Mouse (Mus musculus): ENCODE measurements at regions not wholly inside any gene's neighbourhood (a gene's known extent, or its start where the extent isn't known, plus 50 kb on each side); places are given as distances from the start of the nearest gene placed in this dataset.

DNA sequence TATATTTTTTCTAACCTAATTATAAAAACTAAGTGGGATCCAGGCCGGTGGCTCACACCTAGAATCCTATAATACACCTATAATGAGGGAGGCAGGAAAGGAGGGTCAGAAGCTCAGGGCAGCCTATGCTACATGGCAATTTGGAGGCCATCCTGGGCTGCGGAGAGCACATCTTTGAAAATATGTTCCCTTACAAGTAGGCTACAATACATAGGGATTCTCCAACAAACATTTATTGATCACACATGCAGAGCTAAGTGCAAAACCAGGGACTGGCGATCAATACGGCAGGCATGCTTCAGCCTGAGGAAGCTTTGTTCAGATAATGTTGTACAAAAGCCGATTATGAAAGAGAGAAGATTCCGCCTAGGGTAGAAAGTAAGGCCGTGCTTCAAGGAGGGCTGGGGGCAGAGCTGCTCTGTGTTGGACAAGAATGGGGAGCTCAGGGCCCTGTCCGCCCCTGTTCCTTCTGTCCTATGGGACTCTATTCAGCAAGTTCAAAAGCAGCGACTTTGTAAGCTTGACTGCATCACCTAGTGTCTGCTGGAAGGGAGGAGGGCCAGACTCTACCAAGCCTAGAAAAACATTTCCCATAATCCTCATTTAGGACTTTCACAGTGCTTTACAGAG lies 53.4 kb upstream of the Sgk1 start:
- no peak for DNase-seq (ENCODE audit: low read depth, low spot score)

DNA sequence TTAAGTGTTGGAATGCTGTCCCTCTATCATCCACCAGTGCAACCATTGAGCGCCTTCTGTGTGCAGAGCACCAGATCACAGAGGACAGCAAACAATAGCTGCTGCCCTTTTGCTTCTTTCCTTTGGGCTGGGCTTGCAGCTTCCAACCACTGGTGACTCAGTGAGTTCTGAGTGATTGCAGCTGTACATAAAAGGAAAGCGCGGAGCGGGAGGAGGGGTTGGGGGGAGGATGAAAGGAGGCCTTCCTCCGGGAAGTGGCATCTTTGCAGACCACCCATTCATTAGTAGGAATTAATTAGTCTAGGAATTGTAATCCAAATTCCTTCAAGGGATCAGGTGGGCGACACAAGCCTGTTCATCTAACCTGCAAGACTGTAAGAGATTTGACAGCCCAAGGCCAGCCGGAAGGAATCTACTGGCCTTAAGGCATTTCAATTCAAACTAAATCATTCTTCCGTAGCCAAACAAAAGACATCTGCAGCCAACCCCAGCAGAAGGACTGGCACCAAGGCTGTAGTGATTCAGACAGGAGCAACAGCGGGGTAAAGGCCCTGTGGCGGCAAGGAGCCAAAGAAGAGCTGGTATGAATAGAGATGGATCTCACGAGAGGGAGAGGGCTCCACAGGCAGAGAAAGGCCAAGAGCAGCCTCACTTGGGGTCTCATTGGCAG lies 52.8 kb upstream of the Sgk1 start:
- no peak for DNase-seq (ENCODE audit: low read depth, low spot score)

DNA sequence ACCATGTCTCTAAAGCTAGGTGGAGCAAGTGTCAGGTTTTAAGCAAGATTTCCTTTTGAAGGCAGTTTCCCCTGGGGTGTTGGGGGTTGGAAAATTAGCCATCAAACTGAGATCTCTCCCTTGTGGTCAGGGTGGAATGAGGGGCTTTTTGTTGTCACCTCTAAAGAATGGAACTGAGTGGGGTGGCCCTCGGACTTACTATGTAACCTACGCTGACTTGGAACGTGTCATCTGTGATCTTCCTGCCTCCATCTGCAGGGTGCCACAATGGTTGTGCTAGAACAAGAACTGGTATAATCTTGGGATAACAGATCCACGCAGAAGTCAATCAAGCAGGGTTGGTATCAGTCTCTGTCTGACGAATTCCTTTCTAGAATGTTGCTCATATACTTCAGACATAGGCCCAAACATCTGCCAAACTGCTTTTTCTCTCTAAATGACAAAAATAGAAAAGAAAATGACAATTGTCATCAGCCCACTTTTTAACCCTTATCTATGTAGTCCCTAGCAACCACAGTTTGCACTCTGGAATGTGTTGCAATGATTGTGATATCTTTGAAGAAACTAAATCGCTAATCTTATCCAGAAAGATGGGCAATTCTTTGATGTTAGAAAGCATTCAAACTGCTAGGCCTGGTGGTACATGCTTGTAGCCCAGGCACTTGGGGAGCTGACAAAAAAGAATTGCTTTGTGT lies 50.8 kb upstream of the Sgk1 start:
- no peak for DNase-seq (ENCODE audit: low read depth, low spot score)

Data from CD4-positive helper T cell, adult 2 months (primary cell).